Mouse (Mus musculus) hematopoietic stem cell, adult 5-6 weeks (primary cell): ENCODE measurements at regions not wholly inside any gene's neighbourhood (a gene's known extent, or its start where the extent isn't known, plus 50 kb on each side); places are given as distances from the start of the nearest gene placed in this dataset.

Experiments used
- ATAC-seq, 2 experiments: fragments of 125-278 bp in 1 of 2; replicated peaks in 1 of 2; 2 replicates each; pipeline ENCODE4 v1.8.0; 2016 to 2017; ENCODE audit warnings: inconsistent platforms in 2 of 2, mild to moderate bottlenecking in 2 of 2, moderate number of reproducible peaks in 2 of 2, low read depth in 1 of 2, moderate TSS enrichment in 1 of 2; ENCODE audit not compliant: low FRiP score in 2 of 2, poor library complexity in 2 of 2, severe bottlenecking in 2 of 2, insufficient read depth in 1 of 2, low TSS enrichment in 1 of 2

DNA sequence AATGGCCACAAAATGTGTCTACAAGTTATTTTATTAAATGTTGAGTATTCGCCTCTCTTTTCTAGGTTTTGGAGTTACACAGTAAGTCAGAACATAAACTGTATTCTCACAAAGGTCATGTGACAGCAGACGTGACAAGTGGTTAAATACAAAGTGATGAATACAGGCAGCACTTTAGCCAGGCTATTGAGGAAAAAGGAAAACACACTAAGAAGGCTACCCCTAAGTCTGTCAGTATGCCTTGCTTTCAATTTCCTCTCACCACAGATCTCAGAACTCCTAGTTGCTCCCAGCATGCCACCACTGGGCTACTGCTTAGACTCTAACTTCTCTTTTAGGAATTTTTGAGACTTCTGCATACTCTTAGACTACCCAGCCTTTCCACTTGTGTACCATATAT, 297.9 kb upstream of the Pex5l start:
- no peak for ATAC-seq

DNA sequence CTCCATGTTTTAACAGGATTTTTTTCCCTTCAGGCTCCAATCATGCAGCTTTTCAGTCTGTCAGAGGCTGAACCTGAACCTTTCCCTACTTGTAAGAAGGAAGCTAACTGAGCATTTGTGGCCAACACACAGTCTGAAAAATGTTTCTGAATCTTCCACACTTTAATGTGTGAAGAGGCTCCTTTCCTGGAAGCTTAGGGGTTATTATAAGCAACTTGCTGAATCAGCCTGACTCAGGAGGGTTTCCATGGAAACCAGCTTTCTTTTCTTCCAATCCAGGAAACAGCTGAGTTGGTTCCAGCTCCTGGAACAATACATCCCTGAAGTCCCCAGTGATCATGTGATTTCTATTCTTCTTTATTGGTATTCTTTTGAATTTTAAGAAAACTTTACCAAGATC, 297.5 kb upstream of the Pex5l start:
- no peak for ATAC-seq

DNA sequence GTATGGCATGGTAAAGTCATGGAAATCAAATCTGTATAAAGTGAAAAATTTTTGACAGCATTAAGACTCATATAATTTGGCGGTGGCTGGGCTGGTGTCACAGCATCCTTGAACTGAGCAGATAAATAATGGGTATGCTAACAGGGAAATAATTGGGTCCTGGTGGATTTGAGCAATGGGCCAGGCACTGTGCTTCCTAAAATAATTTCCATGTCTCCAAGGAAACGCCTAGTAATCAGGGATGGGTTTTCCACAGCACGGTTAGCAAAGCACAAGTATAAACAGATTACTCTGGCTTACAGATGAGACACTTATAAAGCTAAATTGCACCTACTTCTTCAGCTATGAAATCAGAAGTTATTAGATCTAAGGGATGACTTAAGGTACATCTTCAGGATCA, 273.9 kb upstream of the Pex5l start:
- no peak for ATAC-seq

DNA sequence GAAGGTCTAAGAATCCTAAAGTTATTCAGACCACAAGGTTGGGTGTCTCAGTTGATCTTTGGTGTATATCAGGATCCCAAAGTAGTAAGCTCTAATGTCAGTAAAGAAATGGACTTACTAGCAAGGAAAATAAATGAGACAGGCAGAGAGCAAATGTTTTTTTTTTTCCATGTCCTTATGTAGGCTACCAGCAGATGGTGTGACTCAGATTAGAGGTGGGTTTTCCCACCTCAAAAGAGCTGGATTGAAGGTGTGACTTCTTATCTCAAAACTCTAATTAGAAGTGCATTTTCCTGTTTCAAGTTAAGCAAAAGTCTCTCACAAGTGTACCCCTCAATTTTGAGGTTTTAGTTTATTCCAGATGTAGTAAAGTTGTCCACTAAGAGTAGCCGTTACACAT, 273.3 kb upstream of the Pex5l start:
- ATAC-seq = no peak

DNA sequence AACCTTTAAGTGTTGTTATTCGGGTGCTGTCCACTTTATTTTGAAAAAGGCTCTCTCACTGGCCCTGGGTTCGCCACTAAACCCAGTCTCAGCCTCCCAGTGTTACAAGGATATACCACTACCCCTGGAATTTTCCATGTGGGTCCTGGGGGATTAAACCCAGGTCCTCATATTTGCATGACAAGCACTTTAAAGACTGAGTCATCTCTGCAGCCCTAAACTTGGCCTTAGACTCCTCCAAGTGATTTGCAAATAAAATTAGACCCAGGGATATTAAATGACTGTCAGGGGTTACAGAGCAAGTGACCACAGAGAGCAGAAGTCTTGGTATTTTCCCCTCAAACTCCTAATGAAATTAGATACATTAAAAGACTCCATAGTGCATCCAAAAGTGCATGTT, 258.9 kb upstream of the Pex5l start:
- no peak for ATAC-seq

DNA sequence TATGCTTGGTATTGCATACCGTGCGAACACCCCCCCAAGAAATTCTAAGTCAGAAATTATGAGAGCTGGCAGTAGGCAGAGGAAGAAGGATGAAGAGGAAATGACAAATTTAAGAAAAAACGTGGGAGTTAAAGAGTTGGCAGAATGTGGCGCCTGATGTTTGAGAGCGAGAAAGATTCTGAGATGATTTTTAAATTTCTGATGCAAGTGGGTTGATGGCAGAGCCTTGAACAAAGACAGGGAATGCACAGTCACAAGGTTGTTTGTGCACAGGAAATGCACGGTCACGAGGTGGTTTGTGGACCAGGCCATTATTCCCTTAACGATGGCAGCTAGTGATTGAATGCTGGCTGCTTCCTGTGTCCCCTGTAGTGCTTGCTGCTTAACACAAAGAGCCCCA, 256.3 kb upstream of the Pex5l start:
- peak; percentile 87 to 88 for ATAC-seq

- ATAC-seq = no peak
Measured at GRCm38 (mm10) chr3:33398326-33398725, 255.3 kb upstream of the Pex5l start.

GRCm38 (mm10) chr3:33397217-33397616, 254.2 kb upstream of the Pex5l start:
- ATAC-seq = no peak

- ATAC-seq = no peak
Measured at GRCm38 (mm10) chr3:33392541-33392822, 249.4 kb upstream of the Pex5l start.

DNA sequence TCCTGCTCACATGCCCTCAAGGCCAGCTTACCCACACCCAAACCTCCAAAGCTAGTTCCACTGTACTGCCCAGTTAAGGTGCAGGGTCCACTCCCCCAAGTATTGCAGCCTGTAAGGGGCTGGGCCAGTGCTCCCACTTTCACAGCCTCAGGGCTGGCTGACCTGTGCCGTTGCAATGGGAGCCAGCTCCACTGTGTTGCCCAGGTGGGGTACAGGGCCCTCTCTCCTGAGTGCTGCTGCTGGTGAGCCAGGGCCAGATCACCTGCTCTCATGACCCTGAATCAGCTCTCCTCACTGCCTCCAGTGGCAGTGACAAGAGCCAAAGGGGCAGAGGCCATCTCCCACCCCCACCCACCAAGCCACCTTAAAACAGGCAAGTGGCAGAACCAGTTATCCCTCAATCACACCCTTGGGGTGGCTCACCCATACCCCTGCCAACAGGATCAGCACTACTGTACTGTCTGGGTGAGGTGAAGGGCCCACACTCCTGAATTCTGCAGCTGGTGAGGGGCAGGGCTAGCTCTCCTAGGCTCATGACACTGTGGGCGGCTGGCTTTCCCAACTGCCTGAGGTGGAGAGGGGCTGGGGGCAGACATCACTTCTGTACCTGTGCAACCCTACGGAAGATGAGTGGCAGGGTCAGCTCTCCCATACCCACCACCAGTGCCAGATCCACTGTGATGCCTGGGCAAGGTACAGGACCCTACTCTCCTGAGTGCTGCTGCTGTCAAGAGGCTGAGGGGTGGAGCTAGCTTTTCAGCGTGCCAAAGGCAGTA, 248.9 kb upstream of the Pex5l start:
- no peak for ATAC-seq

GRCm38 (mm10) chr3:33388171-33388570, 245.1 kb upstream of the Pex5l start:
- no peak for ATAC-seq

GRCm38 (mm10) chr3:33383622-33384021, 240.6 kb upstream of the Pex5l start:
- ATAC-seq = no peak

GRCm38 (mm10) chr3:33379604-33380003, 236.6 kb upstream of the Pex5l start:
- no peak for ATAC-seq

DNA sequence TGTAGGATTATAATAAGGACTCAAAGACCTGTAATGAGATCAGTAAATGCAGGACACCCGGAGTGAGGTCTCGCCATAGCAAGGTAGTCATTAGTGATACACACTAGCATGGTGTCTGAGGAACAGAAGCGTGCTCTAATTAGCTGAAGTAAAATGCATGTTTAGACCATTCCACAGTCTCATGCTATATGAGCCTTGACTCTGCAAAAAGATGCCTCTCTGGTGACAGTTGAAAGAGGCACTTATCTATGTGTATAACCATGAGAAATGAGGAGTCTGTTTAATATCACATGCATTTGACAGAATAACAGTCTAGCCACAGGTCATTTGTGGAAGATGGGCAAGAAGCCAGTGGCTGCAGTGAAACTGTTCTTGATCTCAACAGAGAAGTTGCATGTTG, 232.1 kb upstream of the Pex5l start:
- ATAC-seq = no peak

DNA sequence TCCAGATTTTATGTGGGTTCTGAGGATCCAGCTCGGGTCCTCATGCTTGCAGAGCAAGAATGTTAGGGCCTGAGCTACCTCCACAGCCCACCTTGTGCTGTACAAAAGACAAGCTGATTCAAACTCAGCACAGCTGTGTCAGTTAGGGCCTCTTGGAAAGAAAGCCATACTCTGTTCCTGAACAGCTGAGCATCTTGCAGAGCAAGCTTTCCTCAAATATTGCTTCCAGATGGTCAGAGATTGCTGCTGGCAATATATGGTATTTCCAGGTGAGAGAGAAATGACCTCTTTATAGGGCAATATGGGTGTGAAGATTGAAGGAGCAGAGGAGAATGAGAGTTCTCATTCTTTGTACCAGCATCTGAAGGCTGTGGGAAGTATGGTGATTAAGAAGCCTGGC, 229.8 kb upstream of the Pex5l start:
- ATAC-seq = no peak

- ATAC-seq = no peak
Measured at GRCm38 (mm10) chr3:33363521-33363920, 220.5 kb upstream of the Pex5l start.

GRCm38 (mm10) chr3:33360030-33360429, 217.0 kb upstream of the Pex5l start:
- ATAC-seq = no peak

DNA sequence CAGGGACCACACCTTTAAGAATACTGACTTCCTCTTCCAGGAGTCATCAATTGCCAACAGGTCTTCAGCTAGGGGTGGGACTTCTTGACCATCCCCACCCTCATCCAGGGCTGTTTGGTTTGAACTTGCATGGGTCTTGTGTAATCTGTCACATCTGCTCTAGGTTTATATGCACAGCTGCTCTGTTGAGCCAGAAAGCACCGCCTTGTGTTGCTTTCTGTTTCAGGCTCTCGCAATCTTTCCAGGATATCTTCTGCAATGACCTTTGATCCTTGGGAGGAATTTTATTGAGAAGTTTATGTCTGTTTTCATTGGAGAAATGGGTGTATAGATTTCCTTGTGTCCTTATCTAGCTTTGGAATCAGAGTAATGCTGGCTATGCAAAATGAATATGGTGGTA, 210.8 kb upstream of the Pex5l start:
- no peak for ATAC-seq

DNA sequence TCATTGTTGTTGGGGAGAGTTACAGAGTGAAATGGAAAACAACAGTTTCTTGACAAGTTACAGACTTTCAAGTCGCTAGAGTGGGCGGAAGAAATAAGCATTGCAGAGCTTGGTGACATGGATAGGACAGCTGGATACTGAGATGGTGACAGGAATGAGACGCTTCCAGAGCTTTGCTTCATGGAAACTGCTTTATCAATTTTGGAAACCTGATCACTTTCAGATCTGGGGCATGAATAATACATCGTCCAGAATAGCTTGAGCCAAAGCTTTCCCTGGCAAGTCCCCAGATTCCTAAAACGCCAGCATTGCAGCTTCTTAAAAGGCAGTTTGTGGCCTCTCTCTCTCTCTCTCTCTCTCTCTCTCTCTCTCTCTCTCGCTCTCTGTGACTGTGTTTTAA, 207.9 kb upstream of the Pex5l start:
- no peak for ATAC-seq

DNA sequence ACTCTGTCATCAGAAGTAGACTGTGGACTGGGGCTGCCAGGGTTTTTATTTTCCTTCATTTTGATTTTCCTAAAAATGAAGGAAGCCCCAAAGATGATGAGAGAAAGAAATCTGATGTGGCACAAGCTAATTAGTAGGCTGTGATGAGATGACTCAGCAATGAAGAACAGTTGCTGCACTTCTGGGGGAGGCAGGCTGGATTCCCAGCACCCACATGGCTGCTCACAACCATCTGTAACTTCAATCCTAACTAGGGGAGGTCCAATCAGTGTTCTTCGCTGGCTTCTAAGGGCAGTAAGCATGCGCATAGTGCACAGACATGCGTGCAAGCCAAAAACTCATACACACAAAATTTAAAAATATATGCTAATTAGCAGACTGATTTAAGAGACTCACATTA, 191.0 kb upstream of the Pex5l start:
- ATAC-seq = no peak
